Mouse (Mus musculus) C2C12 (cell line): Measurements from ENCODE around the gene Psenen.

Source experiments
- CTCF ChIP-seq: IDR thresholded peaks from one replicate; pipeline ENCODE4 v1.5.1; 2011; ENCODE audit not compliant: control insufficient read depth, insufficient read depth, insufficient read length
- MAX ChIP-seq: IDR thresholded peaks from one replicate; pipeline ENCODE4 v1.6.1; 2011; ENCODE audit warnings: mild to moderate bottlenecking, control low read depth
- MYOG ChIP-seq: IDR thresholded peaks from one replicate; pipeline ENCODE4 v1.6.1; 2011; ENCODE audit not compliant: control insufficient read depth, insufficient read length; ENCODE audit errors: extremely low read depth
- USF1 ChIP-seq: IDR thresholded peaks from one replicate; pipeline ENCODE4 v1.6.1; 2011; ENCODE audit warnings: low read depth, mild to moderate bottlenecking, control low read depth, moderate library complexity

- no peak for TF ChIP-seq CTCF
- no peak for TF ChIP-seq USF1
- TF ChIP-seq MYOG: no peak
- no peak for TF ChIP-seq MAX
These were observed 22.9 kb downstream of the Psenen start for GRCm38 (mm10) chr7:30540572-30540971.
